Mouse (Mus musculus): ENCODE data around the gene D10Jhu81e. TPM values are rescaled to one million over a fixed set of nuclear protein-coding genes. Genes with fewer than 3 reads are reported as not detected.

D10Jhu81e gene
- polyA plus RNA-seq, 1 experiment = 16.6 TPM

DNA sequence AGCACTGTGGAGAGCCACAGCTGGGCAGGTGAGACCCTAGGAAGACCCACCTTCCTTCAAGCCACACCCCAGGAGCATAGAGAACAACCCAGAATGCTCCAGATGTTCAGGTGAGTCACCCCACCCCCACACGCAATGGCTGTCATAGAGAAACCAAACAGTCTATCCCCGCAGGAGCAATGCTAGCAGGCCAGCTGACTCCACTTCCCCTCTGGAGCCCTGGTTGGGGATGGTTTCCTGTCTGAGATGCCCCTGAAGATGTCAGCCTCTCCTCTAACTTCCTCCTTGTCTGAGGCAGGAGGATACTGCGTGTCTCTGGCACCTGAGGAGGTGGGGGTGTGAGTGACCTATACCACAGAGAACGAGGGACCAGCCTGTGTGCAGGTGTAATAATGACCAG, 35.2 kb downstream of the D10Jhu81e start:
- Histone ChIP-seq H3K9ac (ENCODE audit: low read depth, poor library complexity, severe bottlenecking) (no peak overlapping the region), H3K27ac (ENCODE audit: insufficient read depth, low read length) (no peak overlapping the region), H3K4me1 (ENCODE audit: control insufficient read depth, insufficient read depth, low read length) (peaks cover 2% of the 10 kb centered on the region), H3K27me3 (ENCODE audit: control insufficient read depth, insufficient read depth, low read length, poor library complexity, severe bottlenecking) (no peaks in the 10 kb centered on the region), H3K36me3 (ENCODE audit: control insufficient read depth, insufficient read depth, low read length, poor library complexity, severe bottlenecking) (no peaks in the 10 kb centered on the region), H3K4me3 (ENCODE audit: low read depth, low read length) (no peak overlapping the region), H3K9me3 (replicated peaks; ENCODE audit: control insufficient read depth, insufficient read depth, low read length, poor library complexity, severe bottlenecking) (no peaks in the 10 kb centered on the region)
- no peak for TF ChIP-seq CTCF (IDR thresholded peaks at IDR 0.05; ENCODE audit: low read depth, low read length)
- no peak for TF ChIP-seq POLR2A (IDR thresholded peaks at IDR 0.05; ENCODE audit: insufficient read depth, low read length)
- no peak for TF ChIP-seq EP300 (IDR thresholded peaks at IDR 0.05; ENCODE audit: insufficient read depth, low read depth, low read length)

DNA sequence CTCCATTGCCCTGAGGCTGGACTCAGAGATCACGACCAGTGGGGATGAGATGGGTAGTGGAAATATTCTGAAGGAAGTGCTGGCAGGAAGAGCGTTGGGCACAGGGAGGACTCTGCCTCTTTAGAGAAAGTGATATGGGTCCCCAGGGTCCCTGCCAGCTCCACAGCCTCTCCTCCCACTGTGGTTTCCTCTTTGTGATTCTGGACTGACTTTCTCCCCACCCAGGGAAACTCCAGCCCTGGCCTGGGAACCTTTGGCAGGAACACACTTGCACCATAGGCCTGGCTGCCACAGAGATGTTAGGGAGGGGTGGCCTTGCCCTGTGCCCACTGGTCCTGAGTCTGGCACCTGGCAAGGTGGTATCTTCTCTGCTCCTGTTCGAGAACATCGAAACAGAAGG, 39.6 kb downstream of the D10Jhu81e start:
- Histone ChIP-seq H3K36me3 (ENCODE audit: control insufficient read depth, insufficient read depth, low read length, poor library complexity, severe bottlenecking) (no peaks in the 10 kb centered on the region), H3K4me3 (ENCODE audit: low read depth, low read length) (no peak overlapping the region), H3K9me3 (replicated peaks; ENCODE audit: control insufficient read depth, insufficient read depth, low read length, poor library complexity, severe bottlenecking) (no peaks in the 10 kb centered on the region), H3K27ac (ENCODE audit: insufficient read depth, low read length) (no peak overlapping the region), H3K27me3 (ENCODE audit: control insufficient read depth, insufficient read depth, low read length, poor library complexity, severe bottlenecking) (no peaks in the 10 kb centered on the region), H3K9ac (ENCODE audit: low read depth, poor library complexity, severe bottlenecking) (no peak overlapping the region), H3K4me1 (ENCODE audit: control insufficient read depth, insufficient read depth, low read length) (peaks cover 2% of the 10 kb centered on the region)
- TF ChIP-seq POLR2A (IDR thresholded peaks at IDR 0.05; ENCODE audit: insufficient read depth, low read length) (no peak), EP300 (IDR thresholded peaks at IDR 0.05; ENCODE audit: insufficient read depth, low read depth, low read length) (no peak), CTCF (IDR thresholded peaks at IDR 0.05; ENCODE audit: low read depth, low read length) (no peak)

DNA sequence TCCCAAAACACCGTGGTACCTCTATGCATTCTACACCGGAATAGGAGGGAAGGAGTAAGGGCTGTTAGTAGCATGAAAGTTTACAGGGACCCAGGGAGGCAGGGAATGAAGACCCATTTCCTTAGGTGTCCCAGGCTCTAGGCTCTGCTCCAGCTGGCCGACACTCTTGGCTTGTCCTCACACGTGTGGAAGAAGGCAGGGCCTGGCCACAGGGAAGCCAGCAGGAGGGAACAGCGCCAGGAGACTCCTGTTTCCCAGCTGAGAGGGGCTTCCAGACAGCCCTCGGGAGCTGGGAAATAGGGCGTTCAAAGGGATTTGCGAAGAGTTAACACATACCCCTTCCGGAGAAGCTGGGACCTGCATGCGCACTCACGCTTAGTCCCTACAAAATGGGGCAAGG, 40.2 kb downstream of the D10Jhu81e start:
- Histone ChIP-seq H3K27me3 (ENCODE audit: control insufficient read depth, insufficient read depth, low read length, poor library complexity, severe bottlenecking) (no peaks in the 10 kb centered on the region), H3K4me3 (ENCODE audit: low read depth, low read length) (no peak overlapping the region), H3K9me3 (replicated peaks; ENCODE audit: control insufficient read depth, insufficient read depth, low read length, poor library complexity, severe bottlenecking) (no peaks in the 10 kb centered on the region), H3K9ac (ENCODE audit: low read depth, poor library complexity, severe bottlenecking) (no peak overlapping the region), H3K4me1 (ENCODE audit: control insufficient read depth, insufficient read depth, low read length) (no peaks in the 10 kb centered on the region), H3K27ac (ENCODE audit: insufficient read depth, low read length) (no peak overlapping the region), H3K36me3 (ENCODE audit: control insufficient read depth, insufficient read depth, low read length, poor library complexity, severe bottlenecking) (no peaks in the 10 kb centered on the region)
- TF ChIP-seq EP300 (IDR thresholded peaks at IDR 0.05; ENCODE audit: insufficient read depth, low read depth, low read length) (no peak), CTCF (IDR thresholded peaks at IDR 0.05; ENCODE audit: low read depth, low read length) (no peak), POLR2A (IDR thresholded peaks at IDR 0.05; ENCODE audit: insufficient read depth, low read length) (no peak)

DNA sequence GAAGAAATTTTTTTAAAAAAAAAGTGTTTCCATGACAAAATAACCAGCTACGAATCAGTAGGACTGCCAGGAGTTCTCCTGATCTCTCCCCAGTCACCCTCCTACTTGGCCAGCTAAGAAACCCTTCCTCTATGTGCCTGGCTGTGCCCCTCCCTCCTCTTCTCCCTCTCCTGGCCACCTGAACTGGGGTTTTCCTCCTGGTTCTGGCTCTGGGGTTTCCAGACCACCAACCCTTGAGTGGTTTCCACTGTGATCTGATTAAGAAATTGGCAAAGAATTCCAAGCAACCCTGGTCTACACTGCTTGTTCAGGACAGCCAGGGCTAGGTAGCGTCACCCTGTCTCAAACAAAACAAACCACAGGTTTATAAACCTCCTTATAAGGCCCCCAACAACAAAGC, 40.9 kb downstream of the D10Jhu81e start:
- no peak overlapping the region for H3K9ac ChIP-seq (ENCODE audit: low read depth, poor library complexity, severe bottlenecking)
- no peaks in the 10 kb centered on the region for H3K4me1 ChIP-seq (ENCODE audit: control insufficient read depth, insufficient read depth, low read length)
- no peaks in the 10 kb centered on the region for H3K27me3 ChIP-seq (ENCODE audit: control insufficient read depth, insufficient read depth, low read length, poor library complexity, severe bottlenecking)
- TF ChIP-seq POLR2A (IDR thresholded peaks at IDR 0.05; ENCODE audit: insufficient read depth, low read length) = no peak
- TF ChIP-seq EP300 (IDR thresholded peaks at IDR 0.05; ENCODE audit: insufficient read depth, low read depth, low read length) = no peak
- TF ChIP-seq CTCF (IDR thresholded peaks at IDR 0.05; ENCODE audit: low read depth, low read length) = no peak
- no peak overlapping the region for H3K27ac ChIP-seq (ENCODE audit: insufficient read depth, low read length)
- no peaks in the 10 kb centered on the region for H3K36me3 ChIP-seq (ENCODE audit: control insufficient read depth, insufficient read depth, low read length, poor library complexity, severe bottlenecking)
- no peak overlapping the region for H3K4me3 ChIP-seq (ENCODE audit: low read depth, low read length)
- no peaks in the 10 kb centered on the region for H3K9me3 ChIP-seq (replicated peaks; ENCODE audit: control insufficient read depth, insufficient read depth, low read length, poor library complexity, severe bottlenecking)

DNA sequence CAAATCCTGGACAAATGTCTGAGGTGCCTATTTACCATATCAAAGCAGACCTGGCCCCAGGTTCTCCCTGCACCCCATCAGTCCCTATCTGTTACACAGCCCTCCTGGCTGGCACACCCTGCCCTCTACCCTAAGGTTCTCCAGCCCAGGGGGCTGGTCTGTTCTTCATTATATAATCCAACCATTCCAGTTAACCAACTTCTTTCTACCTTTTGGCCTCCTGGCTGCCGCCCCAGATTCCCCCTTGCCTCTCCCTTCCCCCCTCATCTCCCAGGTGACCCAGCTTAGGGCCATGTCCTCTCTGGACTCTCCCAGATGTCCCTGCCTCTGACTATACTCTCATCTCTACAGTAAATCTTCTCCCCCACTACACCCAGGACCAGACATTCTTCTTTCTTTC, 41.7 kb downstream of the D10Jhu81e start:
- Histone ChIP-seq H3K9ac (ENCODE audit: low read depth, poor library complexity, severe bottlenecking) (no peak overlapping the region), H3K4me1 (ENCODE audit: control insufficient read depth, insufficient read depth, low read length) (no peaks in the 10 kb centered on the region), H3K27me3 (ENCODE audit: control insufficient read depth, insufficient read depth, low read length, poor library complexity, severe bottlenecking) (no peaks in the 10 kb centered on the region), H3K4me3 (ENCODE audit: low read depth, low read length) (no peak overlapping the region), H3K36me3 (ENCODE audit: control insufficient read depth, insufficient read depth, low read length, poor library complexity, severe bottlenecking) (no peaks in the 10 kb centered on the region), H3K27ac (ENCODE audit: insufficient read depth, low read length) (no peak overlapping the region), H3K9me3 (replicated peaks; ENCODE audit: control insufficient read depth, insufficient read depth, low read length, poor library complexity, severe bottlenecking) (no peaks in the 10 kb centered on the region)
- no peak for TF ChIP-seq CTCF (IDR thresholded peaks at IDR 0.05; ENCODE audit: low read depth, low read length)
- TF ChIP-seq POLR2A (IDR thresholded peaks at IDR 0.05; ENCODE audit: insufficient read depth, low read length) = no peak
- TF ChIP-seq EP300 (IDR thresholded peaks at IDR 0.05; ENCODE audit: insufficient read depth, low read depth, low read length) = no peak

DNA sequence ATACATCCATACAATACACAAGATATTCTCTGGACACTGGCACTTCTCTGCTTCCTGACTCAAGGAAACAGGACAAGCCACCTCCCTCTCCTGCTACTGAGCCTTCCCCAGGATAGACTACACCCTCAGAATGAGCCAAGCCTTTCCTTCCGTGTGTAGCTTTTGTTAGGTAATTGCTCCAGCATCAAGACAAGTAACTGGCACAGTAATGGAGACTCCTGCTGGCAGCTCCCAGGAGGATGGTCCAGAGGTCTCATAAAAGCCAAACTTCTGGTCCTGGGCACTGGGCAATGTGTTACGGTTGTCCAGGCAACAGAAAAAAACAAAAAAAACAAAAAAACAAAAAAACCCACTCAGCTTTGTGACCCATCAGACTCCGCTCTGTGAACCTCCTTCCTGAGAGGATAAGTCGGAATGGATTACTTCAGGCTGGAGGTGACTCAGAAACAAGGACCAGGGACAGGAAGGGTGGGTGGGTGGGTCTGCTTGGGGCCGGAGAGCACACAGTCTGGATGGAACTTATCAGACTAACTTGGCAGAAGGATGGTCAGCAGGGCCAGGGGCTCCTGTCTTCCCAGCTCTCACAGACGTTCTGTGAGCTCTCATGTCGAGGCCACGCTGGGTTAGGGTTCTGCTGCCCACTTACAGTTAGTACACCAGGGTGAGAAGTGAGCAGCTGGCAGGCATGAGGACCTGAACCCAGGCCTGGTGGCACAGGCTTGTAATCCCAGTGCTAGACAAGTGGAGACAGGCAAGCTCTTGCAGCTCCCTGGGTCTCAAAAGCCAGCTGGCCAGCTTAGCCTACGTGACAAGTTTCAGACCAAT, 42.3 kb downstream of the D10Jhu81e start:
- no peak overlapping the region for H3K4me3 ChIP-seq (ENCODE audit: low read depth, low read length)
- no peak overlapping the region for H3K9ac ChIP-seq (ENCODE audit: low read depth, poor library complexity, severe bottlenecking)
- H3K27ac ChIP-seq (ENCODE audit: insufficient read depth, low read length) = no peak overlapping the region
- no peaks in the 10 kb centered on the region for H3K27me3 ChIP-seq (ENCODE audit: control insufficient read depth, insufficient read depth, low read length, poor library complexity, severe bottlenecking)
- no peaks in the 10 kb centered on the region for H3K36me3 ChIP-seq (ENCODE audit: control insufficient read depth, insufficient read depth, low read length, poor library complexity, severe bottlenecking)
- no peaks in the 10 kb centered on the region for H3K4me1 ChIP-seq (ENCODE audit: control insufficient read depth, insufficient read depth, low read length)
- TF ChIP-seq CTCF (IDR thresholded peaks at IDR 0.05; ENCODE audit: low read depth, low read length) (no peak), POLR2A (IDR thresholded peaks at IDR 0.05; ENCODE audit: insufficient read depth, low read length) (no peak), EP300 (IDR thresholded peaks at IDR 0.05; ENCODE audit: insufficient read depth, low read depth, low read length) (no peak)
- no peaks in the 10 kb centered on the region for H3K9me3 ChIP-seq (replicated peaks; ENCODE audit: control insufficient read depth, insufficient read depth, low read length, poor library complexity, severe bottlenecking)

All from ES-Bruce4 (cell line).